Mouse (Mus musculus) mature B cell (primary cell): ENCODE data around the gene Map7d1.

Source experiments
- in situ Hi-C: fragments of 300-500 bp; cut with MboI; formaldehyde crosslinking; loops from 2 replicates; pipeline ENCODE4 v1.14.3; 2019

The Map7d1 gene

GRCm38 (mm10) chr4:126269292-126269691 lies 13.1 kb upstream of the Map7d1 start:
- in situ Hi-C loops = no loop called here

GRCm38 (mm10) chr4:126262119-126262807 lies 6.1 kb upstream of the Map7d1 start, which contains the start of gene Trappc3:
TSS of gene Trappc3 (plus strand) at chr4:126262325.
- in situ Hi-C loops = loop anchor here (5.0 kb wide), 1 partner anchor 35 kb away; no protein-coding TSS in a partner anchor

- in situ Hi-C loops = loop anchor here (5.0 kb wide), 1 partner anchor 34 kb away; no protein-coding TSS in a partner anchor
Observed at GRCm38 (mm10) chr4:126261675-126262074, 5.5 kb upstream of the Map7d1 start.

- in situ Hi-C loops = loop anchor here (5.0 kb wide), 1 partner anchor 34 kb away; no protein-coding TSS in a partner anchor
Observed at GRCm38 (mm10) chr4:126261266-126261665, 5.1 kb upstream of the Map7d1 start.

GRCm38 (mm10) chr4:126260520-126261201 lies 4.5 kb upstream of the Map7d1 start:
- in situ Hi-C loops = loop anchor here (5.0 kb wide), 1 partner anchor 33 kb away; no protein-coding TSS in a partner anchor

GRCm38 (mm10) chr4:126259523-126260160 lies 3.5 kb upstream of the Map7d1 start:
- in situ Hi-C loops = loop anchor here (5.0 kb wide), 1 partner anchor 32 kb away; no protein-coding TSS in a partner anchor

- in situ Hi-C loops = no loop called here
Observed at GRCm38 (mm10) chr4:126259063-126259462, 2.9 kb upstream of the Map7d1 start.

GRCm38 (mm10) chr4:126256967-126257881 lies 1.1 kb upstream of the Map7d1 start:
- in situ Hi-C loops = no loop called here

- in situ Hi-C loops = no loop called here
Observed at GRCm38 (mm10) chr4:126255113-126256001, 786 bp downstream of the Map7d1 start.

- in situ Hi-C loops = no loop called here
Observed at GRCm38 (mm10) chr4:126254315-126255112, 1.6 kb downstream of the Map7d1 start.

- in situ Hi-C loops = no loop called here
Observed at GRCm38 (mm10) chr4:126253637-126254272, 2.4 kb downstream of the Map7d1 start.

GRCm38 (mm10) chr4:126252411-126253237 lies 3.5 kb downstream of the Map7d1 start:
- in situ Hi-C loops = no loop called here

- in situ Hi-C loops = no loop called here
Observed at GRCm38 (mm10) chr4:126251655-126252254, 4.4 kb downstream of the Map7d1 start.

- in situ Hi-C loops = no loop called here
Observed at GRCm38 (mm10) chr4:126250659-126251058, 5.5 kb downstream of the Map7d1 start.

- in situ Hi-C loops = no loop called here
Observed at GRCm38 (mm10) chr4:126248261-126248868, 7.8 kb downstream of the Map7d1 start.

GRCm38 (mm10) chr4:126246202-126246889 lies 9.8 kb downstream of the Map7d1 start:
- in situ Hi-C loops = no loop called here

- in situ Hi-C loops = no loop called here
Observed at GRCm38 (mm10) chr4:126242510-126242909, 13.6 kb downstream of the Map7d1 start.
